Mouse (Mus musculus) adipocyte (in vitro differentiated cells): ENCODE measurements around the gene Tbc1d23.
"Not testable (repeated sequence)": the region's sequence is repeated elsewhere in the genome, so short reads cannot be mapped to it uniquely, and the experiment has no call there.

Experiments used
- DNase-seq: peaks from one replicate; pipeline ENCODE4 v3.0.0-alpha.2; 2016; ENCODE audit warnings: low spot score

Tbc1d23 gene

DNA sequence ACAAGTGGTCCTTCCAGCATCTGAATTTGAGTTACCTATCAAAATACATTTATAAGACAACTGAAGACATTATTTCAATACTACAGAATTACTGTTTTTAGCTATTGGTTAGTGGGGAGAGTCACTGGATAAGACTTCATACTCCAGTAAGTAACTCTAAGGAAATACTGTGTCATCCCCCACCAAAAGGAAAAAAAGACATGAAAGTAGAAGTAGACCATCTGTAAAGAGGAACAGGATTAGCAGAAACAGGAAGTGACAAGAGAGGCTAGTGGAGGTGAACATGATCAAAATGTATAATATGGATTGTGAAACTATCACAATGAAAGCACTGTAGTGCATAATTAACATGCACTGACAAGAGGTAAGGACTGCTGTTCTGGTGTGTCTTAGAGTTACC, 15.3 kb downstream of the Tbc1d23 start:
- DNase-seq: no peak

DNA sequence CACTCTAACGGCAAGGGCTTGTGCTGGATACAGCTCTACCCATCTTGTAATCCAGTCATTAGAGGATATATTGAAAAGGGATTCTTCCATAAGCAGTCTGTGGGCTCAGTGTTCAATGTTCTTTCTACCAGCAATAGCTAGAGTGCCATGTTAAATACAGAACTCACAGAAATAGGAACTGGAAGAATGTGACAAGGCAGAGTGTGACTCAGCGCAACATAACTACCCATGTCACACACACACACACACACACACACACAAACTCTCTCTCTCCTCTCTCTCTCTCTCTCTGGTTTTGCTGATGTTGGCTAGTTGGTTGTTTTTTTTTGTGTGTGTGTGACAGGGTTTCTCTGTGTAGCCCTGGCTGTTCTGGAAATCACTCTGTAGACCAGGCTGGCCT, 20.3 kb downstream of the Tbc1d23 start:
- DNase-seq: no peak

DNA sequence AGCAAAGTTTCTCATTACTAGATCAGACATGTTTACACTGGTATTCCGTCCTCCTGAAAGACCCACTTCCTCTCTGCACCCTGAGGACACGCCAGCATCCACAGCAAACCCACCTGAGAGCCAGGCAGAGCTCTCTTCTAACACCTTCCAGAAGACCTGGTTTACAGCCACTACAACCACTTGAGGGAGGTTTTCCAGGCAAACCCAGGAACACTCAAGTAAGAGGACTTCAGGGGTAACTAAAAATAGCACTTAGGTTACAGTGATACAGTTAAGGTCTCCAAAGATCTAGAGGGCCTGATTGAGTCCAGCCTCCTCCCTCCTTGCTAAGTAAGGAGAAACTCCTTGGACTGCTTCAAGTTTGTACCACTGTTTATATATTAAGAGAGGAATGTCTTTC, 23.0 kb downstream of the Tbc1d23 start:
- DNase-seq: no peak

DNA sequence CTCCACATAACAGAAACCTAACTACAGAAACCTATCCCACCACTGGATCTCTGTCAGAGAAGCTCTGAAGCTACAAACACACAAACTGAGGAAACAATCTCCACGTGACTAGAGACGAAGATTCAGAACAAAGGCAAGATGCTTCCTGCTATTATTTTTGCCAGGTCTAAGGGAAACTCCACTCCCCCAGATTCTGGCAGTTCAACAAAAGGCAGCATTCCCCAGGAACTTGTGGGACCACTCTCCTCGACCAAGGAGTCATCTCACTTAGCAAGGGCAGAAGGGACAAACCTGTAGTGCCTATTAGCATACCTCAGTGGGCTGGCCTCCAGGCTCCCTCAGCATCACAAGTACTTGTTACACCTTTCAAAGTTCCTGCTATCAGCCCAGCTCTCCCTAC, 34.0 kb downstream of the Tbc1d23 start:
- DNase-seq: no peak

DNA sequence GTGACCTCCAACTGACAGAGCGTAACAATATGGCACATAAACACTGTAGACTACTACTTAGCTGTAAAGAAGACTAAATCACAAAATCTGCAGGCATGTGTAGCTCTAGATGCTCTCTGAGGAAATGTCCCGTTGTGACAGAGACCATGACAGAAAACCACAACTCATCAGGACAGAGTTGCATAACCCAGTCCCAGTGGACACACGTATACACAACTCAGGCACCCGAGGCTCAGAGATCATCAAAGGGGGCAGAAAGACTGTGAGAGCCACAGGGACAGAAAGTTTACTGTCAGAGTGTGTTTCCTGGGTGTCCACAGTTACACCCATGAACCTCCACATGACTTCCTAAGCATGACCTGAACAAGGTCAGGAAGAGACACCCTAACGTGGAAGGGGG, 34.7 kb downstream of the Tbc1d23 start:
- DNase-seq: no peak

DNA sequence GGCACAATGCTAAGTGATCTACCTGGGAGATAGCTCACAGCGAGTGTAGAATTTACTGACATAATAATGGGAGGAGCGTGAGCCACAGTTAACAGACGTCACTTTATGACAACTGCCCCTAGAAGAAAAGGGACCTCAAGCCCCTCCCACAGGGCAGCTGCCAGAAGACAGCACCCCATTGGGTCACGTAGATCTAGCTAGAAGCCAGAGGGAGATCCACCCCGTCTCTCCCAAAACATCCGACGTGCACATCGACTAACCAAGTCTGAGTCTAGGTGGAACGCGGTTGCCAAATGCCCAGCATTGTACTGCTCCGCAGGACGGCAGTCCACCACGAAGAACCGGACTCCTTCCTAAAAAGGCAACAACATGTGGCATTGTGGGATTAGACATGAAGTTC, 40.1 kb downstream of the Tbc1d23 start:
- no peak for DNase-seq

DNA sequence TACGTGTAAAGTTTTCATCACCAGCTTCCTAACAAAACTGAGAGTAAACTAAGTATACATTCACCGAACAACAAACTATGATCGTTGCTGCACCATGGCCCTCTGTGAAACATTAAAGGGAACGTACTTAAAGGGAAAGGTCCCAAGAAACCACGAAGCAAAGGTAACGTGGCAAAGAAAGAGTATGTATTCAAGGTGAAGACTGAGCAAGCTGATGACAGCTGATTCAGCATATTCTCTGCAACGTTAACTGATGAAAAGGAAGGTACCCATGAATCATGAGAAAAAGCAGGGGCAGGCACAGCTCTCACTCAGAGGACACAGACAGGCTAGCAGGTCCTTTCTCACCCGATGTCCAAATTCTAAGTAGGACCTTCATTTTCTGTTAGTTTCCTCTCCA, 40.9 kb downstream of the Tbc1d23 start:
- DNase-seq: no peak

DNA sequence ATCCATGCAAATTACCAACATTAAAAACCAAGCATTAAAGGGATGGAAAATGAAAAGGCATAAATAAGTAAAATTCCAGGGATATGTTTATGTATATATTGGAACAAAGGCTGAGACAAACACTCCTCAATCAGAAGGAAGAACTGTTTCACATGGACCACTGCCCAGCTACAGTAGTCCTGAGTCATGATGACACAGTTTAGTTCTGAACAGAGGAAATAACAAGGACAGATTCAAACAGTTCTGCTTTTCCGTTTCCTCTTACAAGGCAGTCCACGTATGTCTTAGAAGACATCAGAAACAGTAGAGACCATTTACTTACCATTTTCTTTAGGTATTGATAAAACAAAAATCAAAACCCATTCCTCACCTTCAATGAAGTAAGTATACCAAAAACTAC, 41.8 kb downstream of the Tbc1d23 start:
- DNase-seq: peak; percentile 20

DNA sequence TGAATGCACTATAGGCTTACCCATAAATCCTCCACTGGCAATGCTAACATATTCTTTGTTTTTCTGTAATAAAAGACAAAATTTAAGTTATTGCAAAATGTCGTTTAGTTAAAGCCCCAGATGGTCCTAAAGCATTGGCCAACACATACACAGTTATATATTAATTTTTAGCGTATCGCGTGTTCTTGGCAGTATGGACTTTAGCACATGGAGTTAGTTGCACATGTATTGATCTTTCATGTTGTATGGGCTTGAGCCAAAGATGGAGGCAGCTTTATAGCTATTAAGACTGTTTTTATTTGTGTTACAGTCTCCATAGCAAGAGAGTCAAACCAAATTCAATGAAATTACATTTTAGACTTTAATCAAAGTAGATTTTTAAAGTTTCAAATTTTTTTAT, 44.7 kb downstream of the Tbc1d23 start:
- no peak for DNase-seq

DNA sequence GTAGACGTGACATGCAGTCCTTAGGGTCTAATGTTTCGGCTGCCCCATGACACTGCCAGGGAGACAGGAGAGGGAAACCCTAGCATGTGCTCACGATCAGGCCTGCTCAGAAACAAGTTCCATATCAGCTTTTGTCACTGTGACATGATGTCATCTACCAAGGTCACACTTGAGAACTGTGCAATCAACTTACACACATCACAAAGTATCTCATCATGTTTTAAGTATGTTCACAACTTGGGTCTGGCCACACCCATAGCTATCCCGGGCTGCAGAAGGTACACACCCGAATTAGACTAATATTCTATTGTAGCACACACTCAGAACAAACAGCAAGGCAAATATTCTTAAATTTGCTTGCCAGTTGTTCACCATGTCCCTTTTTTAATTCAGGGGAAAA, 49.3 kb downstream of the Tbc1d23 start:
- no peak for DNase-seq

DNA sequence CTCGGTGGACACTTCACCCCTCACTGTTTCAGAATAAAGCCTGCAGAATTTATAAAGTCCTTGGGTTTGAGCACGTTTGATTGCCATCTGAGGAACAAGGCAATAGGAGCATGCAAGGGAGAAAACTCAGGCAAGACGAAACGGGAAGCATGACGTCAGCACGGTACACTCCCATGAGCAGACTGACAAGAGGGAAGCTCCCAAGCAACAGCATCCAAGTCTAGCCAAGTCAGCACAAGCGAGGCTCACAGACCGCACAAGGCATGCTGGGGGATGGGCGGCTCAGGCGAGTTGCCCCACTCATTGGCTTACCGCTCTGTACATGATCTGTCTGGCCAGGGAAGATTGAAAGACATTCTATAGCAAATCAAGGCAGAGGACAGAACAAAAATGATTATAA, 50.1 kb downstream of the Tbc1d23 start:
- DNase-seq: no peak

DNA sequence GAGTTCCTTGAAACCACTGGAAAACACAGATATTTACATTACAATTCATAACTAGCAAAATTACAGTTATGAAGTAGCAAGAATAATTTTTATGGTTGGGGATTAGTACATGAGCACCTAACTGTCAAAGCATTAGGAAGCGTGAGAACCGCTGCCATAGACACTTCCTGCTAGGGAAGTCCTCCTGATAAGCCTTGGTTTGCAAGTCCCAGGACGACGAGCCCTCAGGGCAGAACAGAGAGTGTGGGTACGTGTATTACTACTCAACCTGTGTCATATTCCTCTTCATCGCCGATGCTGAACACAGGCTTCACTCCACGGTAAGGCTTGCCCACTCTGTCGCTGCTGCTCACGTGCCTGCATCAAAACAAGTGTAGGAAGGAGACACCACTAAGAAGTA, 53.6 kb downstream of the Tbc1d23 start:
- no peak for DNase-seq

DNA sequence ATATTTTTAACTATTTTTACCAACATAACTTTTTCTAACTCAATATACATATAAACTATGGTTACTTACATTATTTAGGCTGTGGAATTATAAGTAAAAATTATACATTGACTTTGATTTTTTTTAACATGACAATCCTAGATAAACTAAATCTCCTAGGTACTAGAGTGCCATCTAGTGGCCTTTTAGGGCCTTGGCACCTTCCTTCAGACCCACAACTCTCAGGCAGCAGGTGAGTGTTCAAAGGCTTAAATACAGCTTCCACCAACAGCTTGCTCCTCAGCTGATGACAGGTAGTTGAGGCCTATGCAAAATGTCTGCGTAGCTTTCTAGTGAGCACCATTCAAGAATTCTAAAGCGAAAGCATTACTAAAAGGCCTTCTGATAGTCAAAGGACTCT, 54.0 kb downstream of the Tbc1d23 start:
- peak; percentile 67 for DNase-seq

DNA sequence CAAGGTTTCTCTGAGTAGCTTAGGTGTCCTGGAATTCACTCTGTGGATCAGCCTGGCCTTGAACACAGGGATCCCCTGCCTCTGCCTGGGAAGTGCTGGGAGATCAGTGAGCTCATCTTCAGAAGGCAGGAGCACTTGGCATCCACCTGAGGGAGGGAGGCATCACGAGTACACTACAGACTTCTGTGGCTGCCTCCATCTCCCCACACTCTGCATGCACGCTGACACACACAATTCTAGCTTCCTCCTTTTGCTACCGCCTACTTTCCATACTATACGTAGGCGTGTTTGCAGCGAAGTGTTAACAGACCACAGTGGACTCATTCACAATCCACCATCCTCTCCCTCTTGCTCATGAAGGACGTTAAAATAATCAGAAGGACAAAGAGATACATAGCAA, 55.0 kb downstream of the Tbc1d23 start:
- no peak for DNase-seq

DNA sequence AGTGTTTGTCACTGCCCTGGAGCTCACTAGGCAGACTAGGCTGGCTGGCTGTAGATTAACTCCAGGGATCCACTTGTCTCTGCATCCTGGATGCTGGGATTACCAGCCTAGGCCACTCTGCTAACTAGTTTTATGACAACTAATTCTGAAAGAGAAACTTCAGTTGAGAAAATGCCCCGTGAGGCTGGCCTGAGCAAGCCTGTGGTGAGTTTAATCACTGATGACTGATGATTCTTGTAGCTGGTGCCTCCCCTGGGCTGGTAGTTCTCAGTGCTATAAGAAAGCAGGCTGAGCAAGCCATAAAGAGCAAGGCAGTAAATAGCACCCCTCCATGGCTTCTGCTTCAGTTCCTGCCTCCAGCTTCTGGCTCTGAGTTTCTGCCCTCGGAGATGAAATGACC, 55.6 kb downstream of the Tbc1d23 start:
- DNase-seq: no peak

DNA sequence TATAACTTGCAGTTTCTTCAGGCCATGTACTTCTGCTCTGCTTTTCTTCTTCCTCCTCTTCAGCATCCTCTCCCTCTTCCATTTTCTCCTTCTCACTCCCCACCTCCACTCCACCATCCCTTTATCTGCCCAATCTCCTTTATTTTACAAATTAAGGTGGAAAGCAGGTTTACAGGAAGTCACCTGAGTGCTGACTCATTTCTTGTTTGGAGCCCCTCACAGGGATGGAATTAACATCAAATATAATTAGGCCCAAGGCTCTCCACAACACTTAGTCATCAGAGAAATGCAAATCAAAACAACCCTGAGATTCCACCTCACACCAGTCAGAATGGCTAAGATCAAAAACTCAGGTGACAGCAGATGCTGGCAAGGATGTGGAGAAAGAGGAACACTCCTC, 56.8 kb downstream of the Tbc1d23 start:
- DNase-seq: not testable (repeated sequence)

DNA sequence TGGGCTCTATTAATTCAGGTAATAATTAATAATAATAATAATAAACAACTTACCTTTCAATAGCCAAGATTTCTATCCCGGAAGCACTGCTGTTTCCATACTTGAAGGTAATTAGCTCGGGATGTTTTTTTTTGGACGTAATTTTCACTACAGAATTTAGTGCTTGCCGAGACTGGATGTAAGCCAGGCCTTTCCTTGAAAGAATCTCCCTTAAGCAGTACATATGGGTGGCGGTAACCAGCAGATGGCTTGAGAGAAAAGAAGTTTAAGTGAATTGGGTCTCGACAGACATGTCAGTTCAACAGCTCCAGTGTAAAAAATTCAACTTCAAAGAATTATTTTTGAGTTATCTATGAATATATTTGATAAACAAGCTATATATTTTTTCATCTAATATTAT, 59.7 kb downstream of the Tbc1d23 start:
- DNase-seq: no peak

DNA sequence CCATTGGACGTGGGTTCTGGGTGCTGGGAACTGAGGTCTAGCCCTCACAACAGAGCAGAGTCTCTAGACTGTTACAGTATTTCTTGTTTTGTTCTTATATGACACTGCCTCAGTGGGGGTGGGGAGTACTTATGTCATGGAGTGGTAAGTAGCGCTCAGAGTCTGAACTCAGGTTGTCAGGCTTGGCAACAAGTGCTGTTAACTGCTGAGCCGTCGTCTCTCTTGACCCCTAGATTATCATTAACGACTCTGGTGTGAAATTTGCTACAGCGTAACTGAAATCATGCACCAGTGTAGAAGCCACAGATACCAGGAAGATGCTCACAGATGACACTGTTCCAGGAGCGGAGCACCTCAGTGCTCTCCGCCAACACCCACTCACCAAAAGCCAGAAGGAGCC, 60.1 kb downstream of the Tbc1d23 start:
- DNase-seq: no peak

DNA sequence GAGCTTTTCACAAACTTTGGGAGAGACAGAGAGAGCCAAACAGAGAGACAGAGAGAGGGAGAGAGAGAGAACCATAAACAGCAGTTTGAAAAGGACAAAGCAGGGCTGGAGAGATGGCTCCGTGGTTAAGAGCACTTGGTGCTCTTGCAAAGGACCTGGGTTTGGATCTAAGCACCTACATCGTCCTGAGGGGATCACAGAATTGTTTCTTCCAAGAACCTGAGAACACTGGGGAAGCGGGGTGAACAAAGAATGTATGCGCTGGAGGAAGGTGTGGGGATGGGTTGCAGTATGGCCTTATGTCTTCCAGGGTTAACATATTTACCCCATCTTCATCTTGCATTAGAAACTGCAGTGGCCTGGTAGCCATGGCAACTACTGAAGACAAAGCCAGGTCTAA, 63.1 kb downstream of the Tbc1d23 start:
- no peak for DNase-seq

DNA sequence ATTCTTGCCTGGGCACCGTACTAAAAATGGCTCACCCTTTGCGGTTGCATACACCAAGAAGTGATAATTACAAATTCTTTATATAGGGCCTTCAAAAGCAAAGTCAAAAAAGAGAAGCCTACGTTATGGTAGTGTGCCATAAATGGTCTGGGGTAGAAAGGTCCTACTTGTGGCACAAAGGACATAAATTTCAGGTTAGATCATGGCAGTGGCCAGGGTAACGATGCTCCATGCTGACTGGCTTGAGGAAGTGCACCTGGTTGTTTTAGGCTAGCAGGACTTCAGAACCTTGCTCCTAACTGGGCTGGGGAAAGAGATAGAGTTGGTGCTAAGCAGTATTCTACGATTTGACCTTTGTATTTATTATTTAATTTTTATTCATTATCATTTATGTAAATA, 63.8 kb downstream of the Tbc1d23 start:
- DNase-seq: no peak

DNA sequence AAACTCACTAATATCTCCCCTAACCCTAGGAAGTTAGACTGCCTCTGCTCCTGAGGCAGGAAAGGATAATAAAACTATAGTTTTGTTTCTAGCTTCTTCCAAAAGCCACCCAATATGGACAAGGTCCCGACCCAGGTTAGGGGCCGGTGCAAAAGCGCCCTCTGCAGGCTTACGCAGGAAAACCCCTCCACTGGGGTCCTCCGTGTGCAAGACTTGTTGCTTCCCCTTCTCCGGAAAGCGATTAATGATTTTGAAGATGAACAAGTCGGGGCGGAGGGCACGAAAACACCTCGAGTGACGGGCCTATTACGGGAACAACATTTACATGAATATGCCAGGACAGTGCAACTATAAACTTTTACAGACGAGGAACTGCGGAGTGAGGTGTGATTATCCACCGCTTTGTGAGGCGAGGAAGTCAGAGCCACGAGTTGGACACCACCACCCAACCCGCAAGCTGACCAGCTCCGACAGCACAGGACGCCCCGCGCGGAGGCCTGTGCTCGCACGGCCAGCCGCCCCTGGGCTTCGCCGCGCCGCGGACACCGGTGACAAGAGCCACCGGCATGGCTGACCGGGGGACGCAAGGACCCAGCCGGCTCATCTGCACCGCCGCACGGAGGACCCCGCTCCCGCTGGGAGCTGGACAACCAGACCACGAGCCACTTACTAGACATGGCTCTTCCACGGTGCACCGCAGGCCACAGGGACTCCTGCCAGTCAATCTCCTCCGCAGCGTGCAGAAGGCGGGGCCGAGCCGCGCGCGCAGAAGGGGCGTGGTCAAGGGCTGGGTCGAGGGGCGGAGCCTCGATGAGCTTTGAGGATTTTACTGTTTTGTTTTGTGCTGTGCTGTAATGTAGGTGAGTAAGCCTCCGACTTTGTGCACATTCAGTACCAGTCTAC, 64.4 kb downstream of the Tbc1d23 start, which contains the start of gene Nit2:
Gene Nit2, minus strand, starts transcription at position 731 of the 903 bp plus-strand sequence.
- DNase-seq: peak; percentile 92

DNA sequence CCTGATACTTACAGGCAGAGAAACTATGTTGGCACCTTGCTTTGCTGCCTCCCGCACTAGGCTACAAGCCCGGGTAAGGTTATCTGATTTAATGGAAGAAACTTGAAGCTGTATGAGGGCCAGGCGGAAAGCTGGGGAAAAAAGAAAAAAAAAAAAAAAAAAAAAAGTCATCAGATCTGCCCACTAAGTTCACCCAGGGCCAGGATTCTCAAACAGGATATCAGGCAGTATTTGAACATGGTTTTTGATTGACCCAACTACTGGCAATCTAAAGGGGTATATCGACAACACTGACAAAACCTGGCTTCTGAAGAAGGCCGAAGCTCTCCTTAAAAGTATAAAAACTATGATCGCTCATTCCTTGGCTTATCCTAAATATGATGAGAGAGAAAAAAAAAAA, 65.2 kb downstream of the Tbc1d23 start:
- no peak for DNase-seq

DNA sequence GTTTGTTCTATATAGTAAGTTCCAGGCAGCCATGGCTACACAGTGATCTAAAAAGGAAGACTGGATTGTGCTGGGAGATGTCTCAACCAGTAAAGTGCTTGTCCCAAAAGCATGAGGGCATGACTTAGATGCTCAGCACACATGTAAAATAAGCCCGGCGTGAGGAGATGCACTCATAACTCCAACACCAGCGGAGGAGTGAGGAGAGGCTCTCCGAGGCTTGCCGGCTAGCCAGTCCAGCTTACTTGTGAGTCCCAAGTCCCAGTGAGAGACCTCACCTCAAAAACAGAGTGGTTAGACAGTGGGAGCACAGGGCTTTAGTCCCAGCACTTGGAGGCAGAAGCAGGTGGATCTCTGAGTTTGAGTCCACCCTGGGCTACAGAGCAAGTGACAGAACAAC, 66.1 kb downstream of the Tbc1d23 start:
- no peak for DNase-seq

DNA sequence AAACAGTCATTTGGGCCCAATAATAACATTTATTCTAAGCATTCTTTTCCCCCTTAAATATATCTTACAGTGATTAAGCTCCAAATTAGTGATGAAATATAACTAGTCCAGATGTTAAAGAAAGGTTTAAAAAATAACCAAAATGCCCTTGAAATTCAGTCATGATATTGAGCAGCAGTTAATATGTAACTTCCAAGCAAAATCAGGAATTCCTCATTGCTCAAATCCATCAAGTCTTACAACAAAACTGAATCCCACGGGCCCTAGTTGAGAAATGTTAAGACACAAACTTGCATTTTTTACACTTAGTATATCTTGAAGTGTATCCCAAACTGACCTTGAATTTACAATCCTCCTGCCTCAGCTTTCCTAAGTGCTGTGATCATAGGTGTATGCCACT, 67.6 kb downstream of the Tbc1d23 start:
- peak; percentile 21 for DNase-seq
